Mouse (Mus musculus): ENCODE data around the gene Lce1a2.

DNA sequence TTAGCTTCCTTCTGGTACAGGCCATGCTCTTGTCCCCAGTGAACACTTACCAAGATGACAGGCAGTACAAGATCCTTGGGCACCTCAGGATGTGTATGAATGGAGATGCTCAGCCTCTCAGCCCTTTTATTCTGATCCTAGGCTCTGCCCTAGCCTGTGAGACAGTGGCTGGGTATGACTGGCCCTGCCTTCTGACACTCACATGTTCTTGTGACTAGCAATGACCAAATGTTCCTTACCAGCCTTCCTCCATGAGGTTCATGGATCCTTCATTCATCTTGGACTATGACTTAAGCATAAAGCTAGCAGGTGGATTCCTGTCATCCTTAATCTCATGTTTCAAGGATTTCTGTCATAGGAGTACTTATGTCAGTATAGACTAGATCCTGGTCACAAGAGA lies at the start of gene Lce1a2:
- TF ChIP-seq POLR2A (IDR thresholded peaks at IDR 0.05; ENCODE audit: low read depth, low read length) (no peak), CTCF (conservative IDR thresholded peaks at IDR 0.05; ENCODE audit: insufficient read depth, insufficient read length, low read depth, low read length) (no peak)
